Mouse (Mus musculus) kidney, postnatal 0 days (tissue): Measurements from ENCODE around the gene Grm7. TPM values are rescaled to one million over a fixed set of nuclear protein-coding genes. Genes with fewer than 3 reads are reported as not detected.

Experiments
- ATAC-seq: fragments of 200-750 bp; cut with Nextera tagmentation; replicated peaks from 2 replicates; pipeline ENCODE4 v1.8.0; 2017; ENCODE audit warnings: low read depth, moderate number of reproducible peaks, moderate TSS enrichment, moderate library complexity; ENCODE audit not compliant: low FRiP score
- DNase-seq: peaks from one replicate; pipeline ENCODE4 v3.0.0-alpha.2; 2016; ENCODE audit warnings: low spot score
- H3K27ac ChIP-seq: fragments of 300-500 bp; sonication (generic); 2 replicates; pipeline ENCODE4 v1.5.1; 2014; ENCODE audit warnings: mild to moderate bottlenecking
- H3K27me3 ChIP-seq: fragments of 300-500 bp; sonication (generic); 2 replicates; pipeline ENCODE4 v1.6.1; 2014; ENCODE audit warnings: low read length, mixed read lengths; ENCODE audit not compliant: insufficient read depth
- H3K36me3 ChIP-seq: fragments of 300-500 bp; sonication (generic); 2 replicates; pipeline ENCODE4 v1.6.1; 2014; ENCODE audit warnings: low read length, mixed read lengths; ENCODE audit not compliant: insufficient read depth
- H3K4me1 ChIP-seq: fragments of 300-500 bp; sonication (generic); replicated peaks from 2 replicates; pipeline ENCODE4 v1.6.1; 2014; ENCODE audit warnings: antibody characterized with exemption, low read length, mixed read lengths; ENCODE audit not compliant: insufficient read depth
- H3K4me2 ChIP-seq: fragments of 300-500 bp; sonication (generic); 2 replicates; pipeline ENCODE4 v1.6.1; 2014; ENCODE audit warnings: mild to moderate bottlenecking, low read length, moderate library complexity, mixed read lengths
- H3K4me3 ChIP-seq: fragments of 300-500 bp; sonication (generic); replicated peaks from 2 replicates; pipeline ENCODE4 v1.5.1; 2014; ENCODE audit warnings: low read depth, low read length
- H3K9ac ChIP-seq: fragments of 300-500 bp; sonication (generic); 2 replicates; pipeline ENCODE4 v1.6.1; 2014; ENCODE audit warnings: low read depth, low read length
- H3K9me3 ChIP-seq: fragments of 300-500 bp; sonication (generic); replicated peaks from 2 replicates; pipeline ENCODE4 v1.6.1; 2016; ENCODE audit warnings: low read length, inconsistent platforms, mixed read lengths
- CTCF ChIP-seq: IDR thresholded peaks from 2 replicates; pipeline ENCODE4 v1.5.1; 2016; ENCODE audit warnings: antibody characterized with exemption, low read depth, mild to moderate bottlenecking, moderate library complexity
- WGBS: fragments of 180-500 bp; shearing (Covaris S2); extraction: QIAGEN DNeasy Blood & Tissue Kit; methylation state at CpG from one replicate; pipeline ENCODE4 v1.1.7; 2014; 5-methylcytosine and 5-hydroxymethylcytosine counted together
- polyA plus RNA-seq: library from polyadenylated mRNA; unstranded; fragments of >200 nt; fragmentation: Nextera tagmentation; extraction: Ambion mirVana; gene quantifications from 2 replicates; pipeline ENCODE4 v1.2.1, GENCODE M21; 2015

Grm7 gene
- polyA plus RNA-seq, 1 experiment from 2014 or later, result 2.3 TPM

GRCm38 (mm10) chr6:111369013-111369412 lies 723.6 kb downstream of the Grm7 start:
- Histone ChIP-seq H3K27ac (peak overlapping the region; percentile 31; the same call in 1 of the 2 replicates), H3K36me3 (no peaks in the 10 kb centered on the region), H3K4me3 (no peak overlapping the region), H3K9me3 (no peaks in the 10 kb centered on the region), H3K4me1 (no peaks in the 10 kb centered on the region), H3K4me2 (no peak overlapping the region), H3K9ac (no peak overlapping the region), H3K27me3 (no peaks in the 10 kb centered on the region)
- WGBS, result 61% methylated on average over 2 of the region's 2 CpGs
- ATAC-seq, result 0 out of 2 replicates have a peak, but pooled peaks have one; percentile 3
- no peak for TF ChIP-seq CTCF
- no peak for DNase-seq

GRCm38 (mm10) chr6:111371581-111372349 lies 726.4 kb downstream of the Grm7 start:
- ATAC-seq, result peak; percentile 55; the same call in 1 of the 2 replicates
- no peaks in the 10 kb centered on the region for H3K9me3 ChIP-seq
- no peaks in the 10 kb centered on the region for H3K4me1 ChIP-seq
- 0 out of 2 replicates have a peak overlapping the region, but pooled peaks have one; percentile 11 for H3K27ac ChIP-seq
- no peak overlapping the region for H3K4me2 ChIP-seq
- H3K4me3 ChIP-seq, result no peak overlapping the region
- no peak overlapping the region for H3K9ac ChIP-seq
- DNase-seq, result peak; percentile 51
- no peak for TF ChIP-seq CTCF
- H3K36me3 ChIP-seq, result no peaks in the 10 kb centered on the region
- 21% methylated on average over 4 of the region's 4 CpGs for WGBS
- H3K27me3 ChIP-seq, result no peaks in the 10 kb centered on the region

- H3K27me3 ChIP-seq, result no peaks in the 10 kb centered on the region
- no peaks in the 10 kb centered on the region for H3K4me1 ChIP-seq
- DNase-seq, result no peak
- WGBS, result 42% methylated on average over 11 of the region's 11 CpGs
- H3K36me3 ChIP-seq, result no peaks in the 10 kb centered on the region
- no peaks in the 10 kb centered on the region for H3K9me3 ChIP-seq
- TF ChIP-seq CTCF, result no peak
- no peak overlapping the region for H3K9ac ChIP-seq
- 0 out of 2 replicates have a peak overlapping the region, but pooled peaks have one; percentile 11 for H3K27ac ChIP-seq
- ATAC-seq, result no peak
- H3K4me3 ChIP-seq, result no peak overlapping the region
- H3K4me2 ChIP-seq, result no peak overlapping the region
These were observed 727.4 kb downstream of the Grm7 start for GRCm38 (mm10) chr6:111372626-111373380.

- no peak for DNase-seq
- Histone ChIP-seq H3K9ac (no peak overlapping the region), H3K27me3 (no peaks in the 10 kb centered on the region), H3K4me2 (no peak overlapping the region), H3K4me3 (no peak overlapping the region), H3K27ac (no peak overlapping the region), H3K4me1 (no peaks in the 10 kb centered on the region), H3K36me3 (no peaks in the 10 kb centered on the region), H3K9me3 (no peaks in the 10 kb centered on the region)
- no peak for TF ChIP-seq CTCF
- no peak for ATAC-seq
- WGBS, result 79% methylated on average over 2 of the region's 2 CpGs
These were observed 735.3 kb downstream of the Grm7 start for GRCm38 (mm10) chr6:111380710-111381109.

- Histone ChIP-seq H3K27me3 (no peaks in the 10 kb centered on the region), H3K4me1 (no peaks in the 10 kb centered on the region), H3K4me2 (no peak overlapping the region), H3K27ac (no peak overlapping the region), H3K36me3 (no peaks in the 10 kb centered on the region), H3K9ac (no peak overlapping the region), H3K4me3 (no peak overlapping the region), H3K9me3 (no peaks in the 10 kb centered on the region)
- TF ChIP-seq CTCF, result no peak
- DNase-seq (peak; percentile 19), ATAC-seq (no peak)
- WGBS, result 57% methylated on average over 8 of the region's 8 CpGs
These were observed 763.4 kb downstream of the Grm7 start for GRCm38 (mm10) chr6:111408750-111409149.

- 86% methylated on average over 1 of the region's 1 CpGs for WGBS
- no peak for ATAC-seq
These were observed 779.4 kb downstream of the Grm7 start for GRCm38 (mm10) chr6:111424737-111425136.

More at GRCm38 (mm10) chr6:111424737-111425136, 779.4 kb downstream of the Grm7 start:
- Histone ChIP-seq H3K4me2 (no peak overlapping the region), H3K9me3 (no peaks in the 10 kb centered on the region), H3K36me3 (no peaks in the 10 kb centered on the region), H3K4me3 (no peak overlapping the region), H3K9ac (no peak overlapping the region), H3K27me3 (no peaks in the 10 kb centered on the region), H3K4me1 (no peaks in the 10 kb centered on the region), H3K27ac (no peak overlapping the region)
- TF ChIP-seq CTCF, result no peak
- no peak for DNase-seq
